Mouse (Mus musculus): ENCODE data around the gene Pim3. TPM values are rescaled to one million over a fixed set of nuclear protein-coding genes. Genes with fewer than 3 reads are reported as not detected.

The Pim3 gene
- total and polyA plus RNA-seq, 3 experiments, result 11.4 to 26.0 (median 19.0) TPM

- Histone ChIP-seq H3K4me1 (ENCODE audit: control insufficient read depth in 1 of 2, insufficient read depth in 2 of 2) (peaks cover 7% of the 10 kb centered on the region in 2 experiments; a peak in 3 of 4 replicates), H3K9ac (ENCODE audit: insufficient read depth, low read depth) (no peak overlapping the region), H3K36me3 (replicated peaks in 1 of 2; ENCODE audit: control insufficient read depth in 1 of 2, insufficient read depth in 1 of 2, low read length in 1 of 2) (no peaks in the 10 kb centered on the region), H3K27ac (ENCODE audit: insufficient read depth, low read depth) (no peak overlapping the region), H3K4me2 (ENCODE audit: insufficient read depth, low read depth, poor library complexity, severe bottlenecking) (no peak overlapping the region), H3K79me2 (replicated peaks; ENCODE audit: control insufficient read depth, extremely low read depth, insufficient read depth, poor library complexity, severe bottlenecking) (no peaks in the 10 kb centered on the region), H3K9me3 (replicated peaks; ENCODE audit: low read length) (peaks cover 2% of the 10 kb centered on the region), H3K27me3 (replicated peaks) (peaks cover 78% of the 10 kb centered on the region), H3K4me3 (replicated peaks in 1 of 3; ENCODE audit: low read depth in 2 of 3, low read length in 2 of 3, poor library complexity in 1 of 3) (no peak overlapping the region)
- in situ Hi-C loops (cut with MboI; ENCODE audit: low pct_ligation_motif_present, low pct_unique_long_range_greater_than_20kb, low sequenced_read_pairs), result no loop called here
- TF ChIP-seq TBP (conservative IDR thresholded peaks at IDR 0.05; ENCODE audit: low read depth, low read length) (no peak), MAX (IDR thresholded peaks at IDR 0.05; ENCODE audit: low read length) (no peak), ZMIZ1 (IDR thresholded peaks at IDR 0.05; ENCODE audit: low read depth, low read length) (no peak), KAT2A (IDR thresholded peaks at IDR 0.05; ENCODE audit: insufficient replicate concordance, low read length) (no peak), POLR2A (IDR thresholded peaks at IDR 0.05; ENCODE audit: low read depth, low read length) (no peak), CHD1 (IDR thresholded peaks at IDR 0.05; ENCODE audit: low read depth, low read length) (no peak), IRF4 (IDR thresholded peaks at IDR 0.05; ENCODE audit: low read depth, low read length) (no peak), MYC (IDR thresholded peaks at IDR 0.05; ENCODE audit: low read depth, low read length) (no peak), MAZ (IDR thresholded peaks at IDR 0.05; ENCODE audit: low read depth, low read length) (no peak), SIN3A (IDR thresholded peaks at IDR 0.05; ENCODE audit: low read length) (no peak), NRF1 (IDR thresholded peaks at IDR 0.05; ENCODE audit: low read depth, low read length) (no peak), BHLHE40 (IDR thresholded peaks at IDR 0.05; ENCODE audit: low read depth, low read length) (no peak), ZC3H11A (IDR thresholded peaks at IDR 0.05; ENCODE audit: low read depth, low read length) (no peak), RCOR1 (conservative IDR thresholded peaks at IDR 0.05; ENCODE audit: low read depth, low read length) (no peak), USF1 (IDR thresholded peaks at IDR 0.05; ENCODE audit: low read depth, low read length) (no peak), JUND (conservative IDR thresholded peaks at IDR 0.05; ENCODE audit: low read depth, low read length) (no peak), RAD21 (IDR thresholded peaks at IDR 0.05; ENCODE audit: low read depth, low read length) (no peak)
- DNase-seq (ENCODE audit: extremely low read depth), result no peak
- dilution Hi-C loops (cut with MboI; ENCODE audit: extremely low pct_ligation_motif_present, extremely low pct_unique_long_range_greater_than_20kb, low sequenced_read_pairs), result no loop called here
Observed at GRCm38 (mm10) chr15:88856613-88857012, 5.4 kb upstream of the Pim3 start.

GRCm38 (mm10) chr15:88857361-88857760 is 4.6 kb upstream of the Pim3 start:
- TF ChIP-seq GABPA (IDR thresholded peaks at IDR 0.05; ENCODE audit: insufficient replicate concordance, low read depth, low read length) (no peak), CHD2 (IDR thresholded peaks at IDR 0.05; ENCODE audit: low read length) (no peak), ELF1 (IDR thresholded peaks at IDR 0.05; ENCODE audit: low read depth, low read length) (no peak), POLR2AphosphoS2 (IDR thresholded peaks at IDR 0.05; ENCODE audit: low read depth, low read length) (no peak), TBP (conservative IDR thresholded peaks at IDR 0.05; ENCODE audit: low read depth, low read length) (no peak), NRF1 (IDR thresholded peaks at IDR 0.05; ENCODE audit: low read depth, low read length) (no peak), CHD1 (IDR thresholded peaks at IDR 0.05; ENCODE audit: low read depth, low read length) (no peak), ZMIZ1 (IDR thresholded peaks at IDR 0.05; ENCODE audit: low read depth, low read length) (no peak), HCFC1 (IDR thresholded peaks at IDR 0.05; ENCODE audit: low read depth, low read length) (no peak), ZC3H11A (IDR thresholded peaks at IDR 0.05; ENCODE audit: low read depth, low read length) (no peak), IRF4 (IDR thresholded peaks at IDR 0.05; ENCODE audit: low read depth, low read length) (no peak), ETS1 (conservative IDR thresholded peaks at IDR 0.05; ENCODE audit: low read depth, low read length) (no peak), SMC3 (IDR thresholded peaks at IDR 0.05; ENCODE audit: low read depth, low read length) (no peak), E2F4 (IDR thresholded peaks at IDR 0.05; ENCODE audit: insufficient replicate concordance, low read depth, low read length) (no peak), MAZ (IDR thresholded peaks at IDR 0.05; ENCODE audit: low read depth, low read length) (no peak), USF1 (IDR thresholded peaks at IDR 0.05; ENCODE audit: low read depth, low read length) (no peak), POLR2A (IDR thresholded peaks at IDR 0.05; ENCODE audit: low read depth, low read length) (no peak), SIN3A (IDR thresholded peaks at IDR 0.05; ENCODE audit: low read length) (no peak)
- dilution Hi-C loops (cut with MboI; ENCODE audit: extremely low pct_ligation_motif_present, extremely low pct_unique_long_range_greater_than_20kb, low sequenced_read_pairs) (no loop called here), in situ Hi-C loops (cut with MboI; ENCODE audit: low pct_ligation_motif_present, low pct_unique_long_range_greater_than_20kb, low sequenced_read_pairs) (no loop called here)
- peaks cover 2% of the 10 kb centered on the region for H3K9me3 ChIP-seq (replicated peaks; ENCODE audit: low read length)
- no peak overlapping the region for H3K9ac ChIP-seq (ENCODE audit: insufficient read depth, low read depth)
- DNase-seq (ENCODE audit: extremely low read depth), result no peak
- H3K4me3 ChIP-seq (replicated peaks in 1 of 3; ENCODE audit: low read depth in 2 of 3, low read length in 2 of 3, poor library complexity in 1 of 3), result no peak overlapping the region
- no peaks in the 10 kb centered on the region for H3K36me3 ChIP-seq (replicated peaks in 1 of 2; ENCODE audit: control insufficient read depth in 1 of 2, insufficient read depth in 1 of 2, low read length in 1 of 2)
- no peak overlapping the region for H3K27ac ChIP-seq (ENCODE audit: insufficient read depth, low read depth)
- peaks cover 71% of the 10 kb centered on the region for H3K27me3 ChIP-seq (replicated peaks)
- no peaks in the 10 kb centered on the region for H3K79me2 ChIP-seq (replicated peaks; ENCODE audit: control insufficient read depth, extremely low read depth, insufficient read depth, poor library complexity, severe bottlenecking)
- H3K4me2 ChIP-seq (ENCODE audit: insufficient read depth, low read depth, poor library complexity, severe bottlenecking), result no peak overlapping the region
- peaks cover 8 to 9% of the 10 kb centered on the region in 2 experiments; a peak in 3 of 4 replicates for H3K4me1 ChIP-seq (ENCODE audit: control insufficient read depth in 1 of 2, insufficient read depth in 2 of 2)

All from CH12.LX (cell line).